Mouse (Mus musculus) right cerebral cortex, postnatal 25 days (tissue): ENCODE measurements around the gene Arhgap4.
A peak's percentile ranks its signal among the peaks of the same experiment; 100 is the strongest.

Source experiments
- DNase-seq: peaks from one replicate; pipeline ENCODE4 v3.0.0; 2022

The Arhgap4 gene

GRCm38 (mm10) chrX:73914827-73915703, 6.6 kb downstream of the Arhgap4 start:
- peak; percentile 85 for DNase-seq

GRCm38 (mm10) chrX:73911588-73911987, 10.1 kb downstream of the Arhgap4 start:
- no peak for DNase-seq

GRCm38 (mm10) chrX:73911156-73911555, 10.5 kb downstream of the Arhgap4 start:
- no peak for DNase-seq

GRCm38 (mm10) chrX:73910451-73910850, 11.2 kb downstream of the Arhgap4 start:
- DNase-seq = no peak

DNA sequence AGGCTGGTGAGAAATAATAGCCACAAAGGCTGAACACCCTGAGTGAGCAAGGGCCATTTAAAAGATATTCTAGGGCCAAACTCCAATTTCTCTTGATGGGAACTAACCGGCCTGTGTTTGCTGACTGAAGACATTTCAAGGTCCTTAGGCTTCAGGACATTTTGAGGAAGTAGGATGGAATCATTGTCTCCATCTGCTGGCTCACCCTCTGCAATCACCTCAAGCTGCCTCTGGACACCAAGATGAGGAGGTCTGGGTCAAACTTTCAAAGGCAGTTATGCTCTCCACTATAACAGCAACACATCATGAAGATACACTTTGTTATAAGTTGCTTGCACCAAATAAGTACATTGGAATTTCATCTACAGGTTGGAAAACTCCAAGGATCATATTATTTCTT, 11.6 kb downstream of the Arhgap4 start:
- DNase-seq = no peak

DNA sequence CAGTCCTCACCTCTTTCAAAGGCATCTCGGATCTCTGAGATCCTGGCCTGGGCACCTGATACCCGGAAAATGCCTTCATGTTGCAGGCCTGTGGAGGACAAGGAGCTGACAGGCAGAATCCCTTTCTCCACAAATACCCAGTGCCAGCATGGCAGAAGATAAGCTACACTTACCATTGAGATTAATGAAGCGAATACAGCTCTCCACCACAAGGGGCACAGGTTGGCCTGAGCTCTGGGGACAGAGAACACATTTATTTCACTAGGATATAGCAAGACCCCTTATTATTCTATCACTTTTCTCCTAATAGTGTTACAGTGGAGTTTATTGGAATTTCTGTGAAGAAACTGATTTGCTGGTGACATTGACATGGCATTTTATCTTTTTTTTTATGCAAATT, 23.7 kb downstream of the Arhgap4 start:
- DNase-seq = no peak

GRCm38 (mm10) chrX:73895719-73896118, 26.0 kb downstream of the Arhgap4 start, which contains the start of gene L1cam:
Gene L1cam, minus strand, starts transcription at chrX:73896105.
- DNase-seq = no peak

GRCm38 (mm10) chrX:73892833-73893232, 28.8 kb downstream of the Arhgap4 start:
- DNase-seq = no peak

DNA sequence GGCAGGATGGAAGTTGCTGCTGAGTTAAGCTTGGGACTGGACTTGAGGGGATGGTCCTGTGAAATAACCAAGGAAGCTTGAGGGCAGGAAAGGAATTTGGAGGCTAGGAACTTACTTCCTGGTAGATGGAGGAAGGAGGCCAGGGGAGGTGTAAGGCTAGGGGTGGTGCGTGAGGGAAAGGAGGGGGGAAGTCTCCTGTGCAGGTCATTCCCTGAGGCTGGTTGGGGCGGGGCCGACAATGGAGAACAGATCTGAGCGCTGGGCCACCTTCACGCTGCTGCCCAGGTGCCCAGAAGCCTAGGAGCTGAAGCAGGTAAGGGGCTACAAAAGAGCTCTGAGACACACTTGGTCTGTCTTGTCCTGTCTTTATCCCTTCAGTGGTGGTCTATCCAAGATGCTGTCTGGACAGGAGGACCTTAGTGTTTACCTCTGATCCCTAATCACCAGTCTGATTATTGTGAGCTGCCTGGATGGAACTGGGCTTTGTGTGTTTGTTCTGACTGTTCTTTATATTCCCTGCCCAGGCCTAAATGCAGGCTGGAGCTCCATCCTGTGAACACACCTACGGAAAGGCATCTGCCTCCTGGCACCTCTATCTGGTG, 30.0 kb downstream of the Arhgap4 start, which contains the start of gene Avpr2:
Gene Avpr2 (plus strand): TSS at position 552 of the 602 bp plus-strand sequence.
- DNase-seq = no peak

- no peak for DNase-seq
These were observed 40.2 kb downstream of the Arhgap4 start for GRCm38 (mm10) chrX:73881463-73881862.

GRCm38 (mm10) chrX:73881036-73881427, 40.6 kb downstream of the Arhgap4 start:
- DNase-seq = no peak

- no peak for DNase-seq
These were observed 41.3 kb downstream of the Arhgap4 start for GRCm38 (mm10) chrX:73880194-73881035.

GRCm38 (mm10) chrX:73877014-73877413, 44.7 kb downstream of the Arhgap4 start:
- DNase-seq = no peak

DNA sequence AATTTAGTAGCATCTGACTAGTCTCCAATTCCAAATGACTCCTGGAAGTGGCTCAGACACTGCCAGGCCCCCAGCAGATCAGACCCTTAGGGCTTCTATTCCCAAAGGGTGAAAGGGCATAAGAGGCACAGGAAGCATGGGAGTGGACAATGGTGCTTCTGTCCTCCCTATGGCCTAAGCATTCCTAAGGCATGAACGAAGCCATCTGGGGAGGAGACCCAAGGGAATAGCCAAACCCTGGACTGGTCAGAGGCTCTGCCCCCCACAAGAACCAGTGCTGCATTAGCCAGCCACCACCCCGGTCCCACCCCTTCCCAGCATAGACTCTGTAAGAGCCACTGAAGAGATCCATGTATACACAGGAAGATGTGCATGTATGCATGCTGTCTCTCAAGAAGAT, 45.8 kb downstream of the Arhgap4 start:
- DNase-seq = no peak

DNA sequence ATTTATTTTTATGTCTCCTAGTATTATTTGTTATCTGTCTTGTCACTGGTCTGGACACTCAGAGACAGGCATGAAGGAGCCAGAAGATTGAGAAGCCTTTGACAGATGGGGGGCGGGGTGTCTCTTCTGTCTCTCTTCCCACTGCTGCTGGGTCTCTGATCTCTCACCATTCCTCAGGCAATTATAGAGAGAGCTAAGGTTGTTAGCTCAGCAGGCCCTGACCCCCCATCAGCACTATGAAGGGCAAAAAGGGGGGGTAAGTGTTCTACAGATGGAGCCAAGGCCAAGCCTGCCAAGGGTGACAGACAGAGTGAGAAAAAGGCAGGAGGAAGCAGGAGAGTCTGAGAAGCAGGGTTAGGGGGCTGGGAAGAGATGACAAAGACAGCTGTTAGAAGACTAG, 49.7 kb downstream of the Arhgap4 start:
- no peak for DNase-seq

GRCm38 (mm10) chrX:73871474-73871873, 50.2 kb downstream of the Arhgap4 start:
- DNase-seq = no peak

- no peak for DNase-seq
These were observed 52.3 kb downstream of the Arhgap4 start for GRCm38 (mm10) chrX:73869334-73869733.

DNA sequence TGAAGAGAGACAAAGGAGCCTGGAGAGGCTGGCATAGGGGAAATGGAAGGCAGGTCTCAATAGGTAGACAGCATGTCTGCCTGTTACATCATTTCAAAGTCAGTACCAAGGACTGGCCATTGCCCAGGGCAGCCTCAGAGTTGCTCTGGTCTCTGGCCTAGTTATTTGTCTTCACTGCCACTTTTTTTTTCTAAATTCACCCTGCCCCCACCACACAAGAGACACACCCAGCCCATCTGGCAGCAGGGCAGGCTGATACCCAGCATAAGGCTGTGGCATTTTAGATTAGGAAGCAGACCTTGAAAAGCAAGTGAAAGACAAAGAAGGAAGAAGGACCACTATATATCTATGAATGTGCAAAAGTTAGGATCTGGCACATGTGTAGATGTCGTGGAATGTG, 53.8 kb downstream of the Arhgap4 start:
- no peak for DNase-seq

GRCm38 (mm10) chrX:73867256-73867655, 54.4 kb downstream of the Arhgap4 start:
- DNase-seq = peak; percentile 18

DNA sequence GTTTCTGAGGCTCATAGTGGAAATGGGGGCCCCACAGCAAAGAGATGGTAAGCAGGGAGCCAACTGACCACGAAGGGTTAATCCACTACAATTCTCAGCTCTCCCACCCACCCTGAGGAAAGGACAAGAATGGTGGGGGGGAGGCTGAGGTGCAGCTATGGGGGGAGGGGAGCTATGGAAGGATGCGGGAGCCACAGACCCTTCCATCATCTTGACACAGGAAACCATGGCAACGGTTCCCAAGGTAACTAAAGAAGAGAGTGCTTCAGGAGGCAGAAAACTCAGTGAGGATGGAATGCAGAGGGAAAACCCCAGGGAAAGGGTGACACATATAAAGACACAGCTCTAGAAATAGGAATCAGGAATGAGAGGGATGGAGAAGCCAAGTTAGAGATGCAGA, 57.0 kb downstream of the Arhgap4 start:
- DNase-seq = no peak

DNA sequence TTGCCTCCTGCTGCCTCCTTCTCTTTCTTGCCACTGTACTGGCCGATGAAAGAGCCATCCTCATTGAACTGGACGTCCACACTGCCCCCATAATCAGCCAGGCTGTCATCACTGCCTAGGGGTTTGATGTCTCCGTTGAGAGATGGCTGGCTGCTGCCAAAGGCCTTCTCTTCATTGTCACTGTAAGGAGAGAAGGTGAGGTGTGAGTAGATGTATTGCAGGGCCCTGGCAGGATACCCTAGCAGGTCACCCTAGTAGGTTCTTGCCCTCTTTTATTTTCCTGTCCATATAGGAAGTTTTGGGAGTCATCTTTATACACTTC, 66.6 kb downstream of the Arhgap4 start:
- no peak for DNase-seq

- no peak for DNase-seq
These were observed 67.2 kb downstream of the Arhgap4 start for GRCm38 (mm10) chrX:73854326-73855086.
